Mouse (Mus musculus): ENCODE measurements at regions not wholly inside any gene's neighbourhood (a gene's known extent, or its start where the extent isn't known, plus 50 kb on each side); places are given as distances from the start of the nearest gene placed in this dataset.
"Not testable (repeated sequence)": the region's sequence is repeated elsewhere in the genome, so short reads cannot be mapped to it uniquely, and the experiment has no call there.

GRCm38 (mm10) chr1:81739392-81739791, 493.5 kb upstream of the Gm9747 start:
- no peak for DNase-seq (ENCODE audit: extremely low spot score in 1 of 2, low spot score in 2 of 2)
- intact Hi-C loops (cut with DNase I), result no loop called here

GRCm38 (mm10) chr1:81739981-81740380, 492.9 kb upstream of the Gm9747 start:
- no peak for DNase-seq (ENCODE audit: extremely low spot score in 1 of 2, low spot score in 2 of 2)
- intact Hi-C loops (cut with DNase I), result no loop called here

- intact Hi-C loops (cut with DNase I); DNase-seq (ENCODE audit: extremely low spot score in 1 of 2, low spot score in 2 of 2): not testable (repeated sequence)
Observed at GRCm38 (mm10) chr1:81741882-81742281, 491.0 kb upstream of the Gm9747 start.

- intact Hi-C loops (cut with DNase I), result no loop called here
- DNase-seq (ENCODE audit: extremely low spot score in 1 of 2, low spot score in 2 of 2), result peak; percentile 7 to 76
Observed at GRCm38 (mm10) chr1:81744524-81744923, 488.4 kb upstream of the Gm9747 start.

- intact Hi-C loops (cut with DNase I), result no loop called here
Observed at GRCm38 (mm10) chr1:81745024-81745960, 487.6 kb upstream of the Gm9747 start.

GRCm38 (mm10) chr1:81746013-81746412, 486.9 kb upstream of the Gm9747 start:
- intact Hi-C loops (cut with DNase I), result no loop called here
- no peak for DNase-seq (ENCODE audit: extremely low spot score in 1 of 2, low spot score in 2 of 2)

More at GRCm38 (mm10) chr1:81745024-81745960, 487.6 kb upstream of the Gm9747 start:
- DNase-seq (ENCODE audit: extremely low spot score in 1 of 2, low spot score in 2 of 2), result peak in 1 of 2 experiments; percentile 32

- intact Hi-C loops (cut with DNase I), result no loop called here
Observed at GRCm38 (mm10) chr1:81747025-81747424, 485.9 kb upstream of the Gm9747 start.

GRCm38 (mm10) chr1:81754067-81754466, 478.8 kb upstream of the Gm9747 start:
- DNase-seq (ENCODE audit: extremely low spot score in 1 of 2, low spot score in 2 of 2), result no peak
- intact Hi-C loops (cut with DNase I), result no loop called here

More at GRCm38 (mm10) chr1:81747025-81747424, 485.9 kb upstream of the Gm9747 start:
- no peak for DNase-seq (ENCODE audit: extremely low spot score in 1 of 2, low spot score in 2 of 2)

GRCm38 (mm10) chr1:81755281-81755680, 477.6 kb upstream of the Gm9747 start:
- intact Hi-C loops (cut with DNase I), result no loop called here
- no peak for DNase-seq (ENCODE audit: extremely low spot score in 1 of 2, low spot score in 2 of 2)

- DNase-seq (ENCODE audit: extremely low spot score in 1 of 2, low spot score in 2 of 2), result no peak
- intact Hi-C loops (cut with DNase I), result no loop called here
Observed at GRCm38 (mm10) chr1:81755694-81756093, 477.2 kb upstream of the Gm9747 start.

- intact Hi-C loops (cut with DNase I), result no loop called here
- DNase-seq (ENCODE audit: extremely low spot score in 1 of 2, low spot score in 2 of 2), result no peak
Observed at GRCm38 (mm10) chr1:81759919-81760318, 473.0 kb upstream of the Gm9747 start.

GRCm38 (mm10) chr1:81771704-81772103, 461.2 kb upstream of the Gm9747 start:
- peak; percentile 10 to 16 for DNase-seq (ENCODE audit: extremely low spot score in 1 of 2, low spot score in 2 of 2)
- intact Hi-C loops (cut with DNase I), result no loop called here

- intact Hi-C loops (cut with DNase I), result no loop called here
- DNase-seq (ENCODE audit: extremely low spot score in 1 of 2, low spot score in 2 of 2), result no peak
Observed at GRCm38 (mm10) chr1:81780583-81780982, 452.3 kb upstream of the Gm9747 start.

GRCm38 (mm10) chr1:81784305-81784704, 448.6 kb upstream of the Gm9747 start:
- no peak for DNase-seq (ENCODE audit: extremely low spot score in 1 of 2, low spot score in 2 of 2)
- intact Hi-C loops (cut with DNase I), result no loop called here

GRCm38 (mm10) chr1:81794771-81795170, 438.1 kb upstream of the Gm9747 start:
- intact Hi-C loops (cut with DNase I), result no loop called here
- DNase-seq (ENCODE audit: extremely low spot score in 1 of 2, low spot score in 2 of 2), result no peak

GRCm38 (mm10) chr1:81795399-81795798, 437.5 kb upstream of the Gm9747 start:
- intact Hi-C loops (cut with DNase I), result no loop called here
- DNase-seq (ENCODE audit: extremely low spot score in 1 of 2, low spot score in 2 of 2), result no peak

GRCm38 (mm10) chr1:81811591-81811990, 421.3 kb upstream of the Gm9747 start:
- intact Hi-C loops (cut with DNase I), result no loop called here
- DNase-seq (ENCODE audit: extremely low spot score in 1 of 2, low spot score in 2 of 2), result no peak

- no peak for DNase-seq (ENCODE audit: extremely low spot score in 1 of 2, low spot score in 2 of 2)
- intact Hi-C loops (cut with DNase I), result no loop called here
Observed at GRCm38 (mm10) chr1:81818884-81819283, 414.0 kb upstream of the Gm9747 start.

GRCm38 (mm10) chr1:81841966-81842365, 390.9 kb upstream of the Gm9747 start:
- intact Hi-C loops (cut with DNase I), result no loop called here
- no peak for DNase-seq (ENCODE audit: extremely low spot score in 1 of 2, low spot score in 2 of 2)

GRCm38 (mm10) chr1:81850462-81851144, 382.3 kb upstream of the Gm9747 start:
- peak in 1 of 2 experiments; percentile 7 for DNase-seq (ENCODE audit: extremely low spot score in 1 of 2, low spot score in 2 of 2)
- intact Hi-C loops (cut with DNase I), result no loop called here
